Mouse (Mus musculus): Measurements from ENCODE around the gene Pigk. TPM values are rescaled to one million over a fixed set of nuclear protein-coding genes. Genes with fewer than 3 reads are reported as not detected.

Pigk gene
- polyA plus RNA-seq (2012; fragmentation: generic; extraction: Trizol), result 10 to 100 TPM in 1 of 2 experiments, 1 to 10 TPM in 1; 3.5 to 14.4 TPM

DNA sequence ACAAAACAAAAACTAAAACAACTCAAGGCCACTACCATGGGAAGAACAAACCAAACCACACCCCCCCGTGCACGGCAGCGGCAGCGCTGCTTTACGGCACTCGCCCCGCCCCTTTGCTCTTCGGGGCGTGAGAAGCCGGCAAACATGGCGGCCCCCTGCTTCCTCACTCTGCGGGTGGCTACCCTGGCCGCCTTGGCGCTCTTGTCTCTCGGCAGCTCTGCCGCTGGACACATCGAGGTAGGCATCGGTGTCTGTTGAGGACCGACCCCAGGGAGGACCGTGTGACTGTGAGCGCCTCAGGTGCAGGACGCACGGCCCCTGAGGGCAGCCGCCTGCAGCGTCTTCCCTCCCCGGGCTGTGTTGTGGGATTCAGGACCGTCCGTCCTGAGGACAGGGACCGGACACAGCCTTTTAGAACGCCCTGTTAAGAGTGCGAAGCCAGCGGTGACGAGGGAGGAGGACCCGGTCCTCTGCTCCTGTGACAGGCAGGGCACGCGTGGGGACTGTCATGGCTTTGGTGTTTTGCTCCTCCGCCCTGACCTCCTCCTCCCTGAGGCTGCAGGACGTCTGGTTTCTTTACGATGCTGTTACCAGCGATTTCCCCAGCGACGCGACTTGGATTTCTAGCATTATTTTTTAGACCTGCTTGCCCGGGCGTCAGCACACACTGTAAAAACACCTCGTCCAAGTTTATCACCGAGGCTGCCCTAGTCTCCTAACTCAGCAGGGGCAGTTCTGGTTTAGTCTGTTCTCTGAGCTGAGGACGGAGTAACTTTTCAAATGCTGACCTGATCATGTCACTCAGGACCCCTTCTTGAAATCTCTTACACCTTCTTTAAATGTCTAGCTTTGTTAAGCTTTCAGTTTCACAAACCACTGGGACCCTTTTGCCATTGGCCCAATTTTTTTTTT, at the start of gene Pigk:
Pigk (plus strand) TSS at position 110 of the 912 bp plus-strand sequence.

DNA sequence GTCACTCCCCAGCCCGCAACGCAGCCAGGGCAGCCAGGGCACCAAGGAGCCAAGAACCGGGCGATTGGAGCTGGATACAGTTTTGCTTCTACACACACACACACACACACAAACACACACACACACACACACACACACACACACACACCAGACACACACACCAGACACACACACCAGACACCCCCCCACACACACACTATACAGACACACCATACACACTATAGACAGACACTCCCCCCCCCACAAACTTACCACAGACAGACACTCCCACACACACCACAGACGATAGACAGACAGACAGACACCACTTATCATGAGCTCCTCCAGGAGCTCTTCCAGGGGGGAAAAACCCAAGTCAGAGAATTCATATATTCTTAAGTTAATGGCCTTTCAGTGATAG, 45.7 kb upstream of the Pigk start, which contains the start of gene Ak5:
Ak5 (minus strand) TSS at position 122 of the 400 bp plus-strand sequence.

DNA sequence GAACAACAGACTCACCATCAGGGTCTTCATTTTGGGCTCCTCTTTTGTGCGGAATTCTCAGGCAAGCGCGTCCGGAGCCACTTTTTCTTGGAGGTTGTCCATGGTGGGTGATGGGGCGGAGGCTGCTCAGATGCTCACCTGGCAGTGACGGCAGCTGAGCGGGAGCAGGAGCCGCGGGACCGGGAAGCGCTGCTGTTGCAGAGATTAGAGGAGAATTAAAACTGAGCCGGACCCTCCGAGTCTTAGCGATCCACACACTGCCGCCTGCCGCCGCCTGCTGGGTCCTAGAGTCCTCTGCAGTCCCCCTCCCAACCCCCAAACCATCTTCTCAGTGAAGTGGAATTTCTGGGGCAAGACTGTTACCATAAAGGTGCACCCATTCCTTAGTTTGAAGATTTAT, 268.1 kb downstream of the Pigk start, which contains the start of gene St6galnac5:
St6galnac5 (minus strand) TSS at position 259 of the 400 bp plus-strand sequence.

Other genes with a start within 250 kb of the Pigk start
- gene Ak5, start 45.7 kb upstream of the Pigk start, polyA plus RNA-seq (2012; fragmentation: generic; extraction: Trizol), result 1 to 10 TPM; 4.3 to 4.5 TPM

Data from C3H10T1/2 (cell line).